In the genomic region with DNA sequence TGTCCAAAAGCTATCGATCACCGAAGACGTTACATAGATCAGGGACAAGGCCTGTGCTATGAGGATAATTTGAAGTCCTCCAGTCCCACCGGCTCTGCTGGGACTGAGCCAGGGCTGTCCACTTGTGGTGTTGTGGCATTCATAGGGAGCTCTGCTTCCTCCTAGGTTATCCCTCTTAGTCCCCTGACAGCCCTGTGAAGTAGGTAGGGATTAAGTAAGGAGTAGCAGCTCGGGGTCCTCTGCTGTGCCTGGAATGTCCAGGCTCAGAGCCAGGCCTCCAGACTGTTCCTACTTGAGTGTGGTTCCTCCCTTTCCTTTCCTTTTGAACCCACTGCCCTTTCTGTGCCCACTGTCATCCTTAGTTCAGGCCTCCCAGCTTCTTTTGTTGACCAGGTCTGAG, we compare ENCODE assay signal across 26 mouse cellular contexts. TPM values are rescaled to one million over a fixed set of nuclear protein-coding genes. Genes with fewer than 3 reads are reported as not detected.
DNase-seq lines count a peak whose midpoint lies in the region; ATAC-seq lines count a peak whose summit lies in the region.
"Had no signal": no experiment of that assay in that cellular context is flagged by ENCODE, and none has a peak within 500 bp of the region (broad histone marks: within the 10 kb centered on the region; RNA-seq: fewer than 3 reads in every experiment).

No protein-coding gene starts in this region.

- no peak for DNase-seq in heart, embryonic 10.5 days (ENCODE audit: low spot score)
- no peak for DNase-seq in heart, postnatal 25 days (ENCODE audit: low spot score)
- no peak for DNase-seq in heart, postnatal 14 days
- no peak for DNase-seq in heart, adult 9 months (ENCODE audit: low spot score in 2 of 2)
- DNase-seq: adrenal gland, postnatal 10 days; adrenal gland, postnatal 36 days; B cell, adult 2 months; cerebellum, adult 18-20 months; cerebellum, adult 9-10 months; cerebellum, postnatal 14 days; gastrocnemius, postnatal 10 days; gastrocnemius, postnatal 36 days; kidney, adult 18-20 months; kidney, adult 9 months had no signal

- no peak overlapping the region for H3K4me2 ChIP-seq in heart, embryonic 13.5 days
- H3K4me2 ChIP-seq in heart, embryonic 16.5 days (ENCODE audit: low read depth, low read length): no peak overlapping the region
- H3K4me2 ChIP-seq: forebrain, embryonic 13.5 days; hindbrain, embryonic 14.5 days had no signal

- no peaks in the 10 kb centered on the region for H3K9me3 ChIP-seq in heart, embryonic 10.5 days
- H3K9me3 ChIP-seq in heart, embryonic 13.5 days: no peaks in the 10 kb centered on the region
- no peaks in the 10 kb centered on the region for H3K9me3 ChIP-seq in heart, embryonic 16.5 days (replicated peaks; ENCODE audit: control insufficient read depth, low read length)
- H3K9me3 ChIP-seq: forebrain, embryonic 10.5 days; forebrain, embryonic 13.5 days had no signal

- peak overlapping the region; percentile 29 for H3K27ac ChIP-seq in heart, embryonic 10.5 days
- H3K27ac ChIP-seq in heart, embryonic 13.5 days (replicated peaks): peak overlapping the region; percentile 74
- H3K27ac ChIP-seq in heart, embryonic 16.5 days (ENCODE audit: low read length): peak overlapping the region; percentile 64
- H3K27ac ChIP-seq: forebrain, embryonic 10.5 days; forebrain, embryonic 13.5 days; hindbrain, embryonic 14.5 days; hindbrain, postnatal 0 days had no signal

- H3K27me3 ChIP-seq in heart, embryonic 10.5 days (ENCODE audit: insufficient read depth, poor library complexity, severe bottlenecking): no peaks in the 10 kb centered on the region
- H3K27me3 ChIP-seq in heart, embryonic 13.5 days (replicated peaks): no peaks in the 10 kb centered on the region
- no peaks in the 10 kb centered on the region for H3K27me3 ChIP-seq in heart, embryonic 16.5 days (ENCODE audit: control insufficient read depth, insufficient read depth, low read length)
- H3K27me3 ChIP-seq: CH12.LX; forebrain, embryonic 13.5 days had no signal

- no peak overlapping the region for H3K4me3 ChIP-seq in heart, embryonic 10.5 days
- H3K4me3 ChIP-seq in heart, embryonic 13.5 days: no peak overlapping the region
- no peak overlapping the region for H3K4me3 ChIP-seq in heart, embryonic 16.5 days (ENCODE audit: low read length)
- H3K4me3 ChIP-seq: forebrain, embryonic 10.5 days; forebrain, embryonic 13.5 days had no signal

- peak overlapping the region; percentile 40; the same call in 1 of the 2 replicates for H3K9ac ChIP-seq in heart, embryonic 13.5 days
- H3K9ac ChIP-seq in heart, embryonic 16.5 days (ENCODE audit: low read length): no peak overlapping the region; the same call in 1 of the 2 replicates
- H3K9ac ChIP-seq: forebrain, embryonic 13.5 days; hindbrain, embryonic 14.5 days had no signal

- H3K4me1 ChIP-seq in heart, embryonic 10.5 days: peaks cover 28% of the 10 kb centered on the region
- H3K4me1 ChIP-seq in heart, embryonic 13.5 days: peaks cover 57% of the 10 kb centered on the region
- peaks cover 6% of the 10 kb centered on the region for H3K4me1 ChIP-seq in heart, embryonic 16.5 days (ENCODE audit: control insufficient read depth, insufficient read depth, low read length)

- intact Hi-C loops in heart, postnatal 25 days (cut with DNase I): no loop called here
- intact Hi-C loops in heart, postnatal 14 days (cut with DNase I): no loop called here

- ATAC-seq in heart, embryonic 13.5 days (ENCODE audit: extremely low read depth, insufficient number of reproducible peaks, low FRiP score, low TSS enrichment): no peak
- ATAC-seq in heart, embryonic 16.5 days (replicated peaks; ENCODE audit: extremely low read depth, insufficient read depth, low FRiP score): peak; percentile 62
- ATAC-seq: forebrain, embryonic 13.5 days; forebrain, embryonic 16.5 days; hindbrain, postnatal 0 days; inflammation-experienced regulatory T-cells, adult 6 months; intestine, embryonic 16.5 days; Patski had no signal

- WGBS in heart, embryonic 10.5 days: 78% methylated on average over 5 of the region's 5 CpGs
- 53% methylated on average over 5 of the region's 5 CpGs for WGBS in heart, embryonic 13.5 days
- 51% methylated on average over 5 of the region's 5 CpGs for WGBS in heart, embryonic 16.5 days

- peaks cover 13% of the 10 kb centered on the region; the same call in 1 of the 2 replicates for H3K36me3 ChIP-seq in heart, embryonic 10.5 days
- peaks cover 9% of the 10 kb centered on the region; the same call in 1 of the 2 replicates for H3K36me3 ChIP-seq in heart, embryonic 13.5 days
- H3K36me3 ChIP-seq in heart, embryonic 16.5 days (ENCODE audit: control insufficient read depth, insufficient read depth): 0 out of 2 replicates have a peak, but pooled peaks cover 3% of the 10 kb centered on the region
- H3K36me3 ChIP-seq: forebrain, embryonic 10.5 days; G1E had no signal

RNA-seq across cellular contexts. Expression of gene Rbm20, which starts 10.5 kb away (rescaled TPM):
- 18.3 and 34.7 TPM in 2 replicates for polyA plus RNA-seq in heart, embryonic 10.5 days (2016; fragmentation: Nextera tagmentation; extraction: Ambion mirVana)
- 100 to 1,000 TPM; 203 to 227 TPM for total RNA-seq in heart, postnatal 25 days (2021)
- 33.1 and 36.3 TPM in 2 replicates for polyA plus RNA-seq in heart, embryonic 13.5 days (2015; fragmentation: Nextera tagmentation; extraction: Ambion mirVana)
- total RNA-seq in heart, postnatal 14 days (2021): 100 to 1,000 TPM; 224 to 225 TPM
- 48.1 and 50.7 TPM in 2 replicates for polyA plus RNA-seq in heart, embryonic 16.5 days (2015; fragmentation: Nextera tagmentation; extraction: Ambion mirVana)
